Mouse (Mus musculus) MEL (cell line): ENCODE measurements around the gene Nkd2. TPM values are rescaled to one million over a fixed set of nuclear protein-coding genes. Genes with fewer than 3 reads are reported as not detected.
A peak's percentile ranks its signal among the peaks of the same experiment; 100 is the strongest.

Experiments
- DNase-seq: peaks from one replicate; pipeline ENCODE4 v3.0.0; 2011; ENCODE audit warnings: low read depth, low spot score
- H3K27ac ChIP-seq: 2 replicates; pipeline ENCODE4 v1.5.1; 2012; ENCODE audit warnings: low read depth, mild to moderate bottlenecking, control low read depth, low read length, moderate library complexity; ENCODE audit not compliant: control insufficient read depth
- H3K27me3 ChIP-seq, 2 experiments: fragments of 150-350 bp in 1 of 2; sonication (generic) in 1 of 2; 2 replicates each; pipeline ENCODE4 v1.6.1; 2012; ENCODE audit warnings: low read length in 2 of 2, mild to moderate bottlenecking in 2 of 2, improper control_type of control experiment in 1 of 2, moderate library complexity in 1 of 2; ENCODE audit not compliant: insufficient read depth in 2 of 2, control insufficient read depth in 1 of 2
- H3K36me3 ChIP-seq, 2 experiments: 2 replicates each; pipeline ENCODE4 v1.6.1; 2012 to 2014; ENCODE audit warnings: low read length in 2 of 2, improper control_type of control experiment in 1 of 2, inconsistent platforms in 1 of 2, mild to moderate bottlenecking in 1 of 2; ENCODE audit not compliant: insufficient read depth in 2 of 2, control insufficient read depth in 1 of 2
- H3K4me1 ChIP-seq, 2 experiments: fragments of 150-350 bp in 1 of 2; sonication (generic) in 1 of 2; 2 replicates each; pipeline ENCODE4 v1.6.1; 2012; ENCODE audit warnings: low read length in 2 of 2, improper control_type of control experiment in 1 of 2, mild to moderate bottlenecking in 1 of 2; ENCODE audit not compliant: insufficient read depth in 2 of 2, control insufficient read depth in 1 of 2
- H3K4me3 ChIP-seq, 2 experiments: fragments of 150-350 bp in 1 of 2; sonication (generic) in 1 of 2; 2 replicates each; pipeline ENCODE4 v1.5.1; 2012; ENCODE audit warnings: low read depth in 2 of 2, low read length in 2 of 2, mild to moderate bottlenecking in 2 of 2, moderate library complexity in 2 of 2, control low read depth in 1 of 2, improper control_type of control experiment in 1 of 2; ENCODE audit not compliant: control insufficient read depth in 1 of 2, insufficient read depth in 1 of 2
- H3K79me2 ChIP-seq: 2 replicates; pipeline ENCODE4 v1.6.1; 2012; ENCODE audit warnings: mild to moderate bottlenecking, low read length, moderate library complexity; ENCODE audit not compliant: control insufficient read depth, poor library complexity, insufficient read depth
- H3K9ac ChIP-seq: 2 replicates; pipeline ENCODE4 v1.6.1; 2012; ENCODE audit warnings: low read depth, mild to moderate bottlenecking, control low read depth, low read length, moderate library complexity; ENCODE audit not compliant: control insufficient read depth, poor library complexity, severe bottlenecking
- H3K9me3 ChIP-seq: fragments of 150-350 bp; sonication (generic); replicated peaks from 2 replicates; pipeline ENCODE4 v1.6.1; 2012; ENCODE audit warnings: mild to moderate bottlenecking, low read length, improper control_type of control experiment, moderate library complexity; ENCODE audit not compliant: insufficient read depth
- CHD1 ChIP-seq: IDR thresholded peaks from 2 replicates; pipeline ENCODE4 v1.6.1; 2012; ENCODE audit warnings: low read depth, mild to moderate bottlenecking, inconsistent platforms, low read length, improper control_type of control experiment
- CHD2 ChIP-seq: IDR thresholded peaks from 2 replicates; pipeline ENCODE4 v1.6.1; 2011; ENCODE audit warnings: low read length, improper control_type of control experiment
- CTCF ChIP-seq, 3 experiments: IDR thresholded peaks in 2 of 3; conservative IDR thresholded peaks in 1 of 3; 2 replicates each; pipeline ENCODE4 v1.5.1; 2011 to 2012; ENCODE audit warnings: low read length in 3 of 3, low read depth in 2 of 3, mild to moderate bottlenecking in 2 of 3, improper control_type of control experiment in 1 of 3, inconsistent platforms in 1 of 3, mixed read lengths in 1 of 3, moderate library complexity in 1 of 3; ENCODE audit not compliant: control insufficient read depth in 1 of 3, insufficient read depth in 1 of 3, poor library complexity in 1 of 3, severe bottlenecking in 1 of 3
- E2F4 ChIP-seq: IDR thresholded peaks from 2 replicates; pipeline ENCODE4 v1.6.1; 2011; ENCODE audit warnings: low read depth, low read length, improper control_type of control experiment, borderline replicate concordance
- EP300 ChIP-seq, 2 experiments: IDR thresholded peaks; 2 replicates each; pipeline ENCODE4 v1.6.1; 2011; ENCODE audit warnings: improper control_type of control experiment in 2 of 2, low read length in 2 of 2, low read depth in 1 of 2, mild to moderate bottlenecking in 1 of 2
- ETS1 ChIP-seq: IDR thresholded peaks from 2 replicates; pipeline ENCODE4 v1.6.1; 2012; ENCODE audit warnings: low read depth, mild to moderate bottlenecking, inconsistent platforms, low read length, improper control_type of control experiment, moderate library complexity
- GABPA ChIP-seq: IDR thresholded peaks from 2 replicates; pipeline ENCODE4 v1.6.1; 2012; ENCODE audit warnings: low read depth, mild to moderate bottlenecking, inconsistent platforms, low read length, improper control_type of control experiment, moderate library complexity
- HCFC1 ChIP-seq: IDR thresholded peaks from 2 replicates; pipeline ENCODE4 v1.6.1; 2012; ENCODE audit warnings: low read depth, mild to moderate bottlenecking, inconsistent platforms, low read length, improper control_type of control experiment, moderate library complexity
- KAT2A ChIP-seq: conservative IDR thresholded peaks from 2 replicates; pipeline ENCODE4 v1.6.1; 2012; ENCODE audit warnings: low read depth, low read length, improper control_type of control experiment, inconsistent platforms
- MAFK ChIP-seq: IDR thresholded peaks from 2 replicates; pipeline ENCODE4 v1.6.1; 2011; ENCODE audit warnings: low read depth, mild to moderate bottlenecking, low read length, improper control_type of control experiment, borderline replicate concordance
- MAZ ChIP-seq: IDR thresholded peaks from 2 replicates; pipeline ENCODE4 v1.6.1; 2012; ENCODE audit warnings: low read depth, mild to moderate bottlenecking, inconsistent platforms, low read length, improper control_type of control experiment
- MXI1 ChIP-seq: IDR thresholded peaks from 2 replicates; pipeline ENCODE4 v1.6.1; 2011; ENCODE audit warnings: mild to moderate bottlenecking, low read depth, low read length, improper control_type of control experiment
- MYC ChIP-seq: IDR thresholded peaks from 2 replicates; pipeline ENCODE4 v1.6.1; 2011; ENCODE audit warnings: low read depth, mild to moderate bottlenecking, low read length, improper control_type of control experiment, moderate library complexity
- NRF1 ChIP-seq: IDR thresholded peaks from 2 replicates; pipeline ENCODE4 v1.6.1; 2014; ENCODE audit warnings: low read depth, mild to moderate bottlenecking, inconsistent platforms, low read length, improper control_type of control experiment, moderate library complexity; ENCODE audit not compliant: poor library complexity, insufficient read depth, severe bottlenecking
- POLR2A ChIP-seq, 2 experiments: IDR thresholded peaks; 2 replicates each; pipeline ENCODE4 v1.6.1; 2011 to 2012; ENCODE audit warnings: low read length in 2 of 2, mild to moderate bottlenecking in 2 of 2, control low read depth in 1 of 2, improper control_type of control experiment in 1 of 2, low read depth in 1 of 2, moderate library complexity in 1 of 2; ENCODE audit not compliant: control insufficient read depth in 1 of 2, insufficient read depth in 1 of 2, poor library complexity in 1 of 2
- RAD21 ChIP-seq: IDR thresholded peaks from 2 replicates; pipeline ENCODE4 v1.6.1; 2011; ENCODE audit warnings: mild to moderate bottlenecking, low read depth, low read length, improper control_type of control experiment
- TAL1 ChIP-seq: IDR thresholded peaks from 2 replicates; pipeline ENCODE4 v1.6.1; 2012; ENCODE audit warnings: mild to moderate bottlenecking, inconsistent platforms, low read length, moderate library complexity, mixed read lengths
- TBP ChIP-seq: IDR thresholded peaks from 2 replicates; pipeline ENCODE4 v1.8.0; 2011; ENCODE audit warnings: low read depth, low read length, improper control_type of control experiment
- TCF12 ChIP-seq: IDR thresholded peaks from 2 replicates; pipeline ENCODE4 v1.6.1; 2014; ENCODE audit warnings: low read depth, mild to moderate bottlenecking, inconsistent platforms, low read length, improper control_type of control experiment, moderate library complexity
- USF1 ChIP-seq: IDR thresholded peaks from 2 replicates; pipeline ENCODE4 v1.6.1; 2014; ENCODE audit warnings: low read depth, mild to moderate bottlenecking, inconsistent platforms, low read length, improper control_type of control experiment, moderate library complexity
- USF2 ChIP-seq, 2 experiments: IDR thresholded peaks; 2 replicates each; pipeline ENCODE4 v1.6.1; 2011 to 2012; ENCODE audit warnings: improper control_type of control experiment in 2 of 2, low read length in 2 of 2, borderline replicate concordance in 1 of 2, inconsistent platforms in 1 of 2, low read depth in 1 of 2, mild to moderate bottlenecking in 1 of 2; ENCODE audit not compliant: insufficient read depth in 1 of 2
- ZC3H11A ChIP-seq: IDR thresholded peaks from 2 replicates; pipeline ENCODE4 v1.6.1; 2012; ENCODE audit warnings: low read depth, mild to moderate bottlenecking, inconsistent platforms, low read length, improper control_type of control experiment
- ZKSCAN1 ChIP-seq: IDR thresholded peaks from 2 replicates; pipeline ENCODE4 v1.6.1; 2012; ENCODE audit warnings: low read depth, mild to moderate bottlenecking, inconsistent platforms, low read length, improper control_type of control experiment, moderate library complexity
- polyA plus RNA-seq, 2 experiments: library from polyadenylated mRNA; stranded (reverse) in 1 of 2; unstranded in 1 of 2; fragments of >175 nt in 1 of 2; fragments of >200 nt in 1 of 2; gene quantifications; 2 replicates each; pipeline versions ENCODE4 v1.2.1 to v1.2.4; 2012; ENCODE audit warnings: low replicate concordance in 2 of 2, low read depth in 1 of 2; ENCODE audit not compliant: insufficient read length in 2 of 2, insufficient read depth in 1 of 2, missing spikeins in 1 of 2
- total RNA-seq: library from RNA; depleted of rRNA; stranded (reverse); fragments of 300-350 nt; gene quantifications from 2 replicates; pipeline ENCODE4 v1.2.3, GENCODE M21; 2012

The Nkd2 gene
- total and polyA plus RNA-seq, 3 experiments, result not detected

- H3K36me3 ChIP-seq, result no peaks in the 10 kb centered on the region
- H3K9ac ChIP-seq, result no peak overlapping the region
- no peaks in the 10 kb centered on the region for H3K9me3 ChIP-seq
- H3K27ac ChIP-seq, result no peak overlapping the region
- H3K27me3 ChIP-seq, result peaks cover 0 to 6% of the 10 kb centered on the region in 2 experiments
- H3K4me1 ChIP-seq, result no peaks in the 10 kb centered on the region
- H3K4me3 ChIP-seq, result no peak overlapping the region
- no peak for DNase-seq
- TF ChIP-seq GABPA (no peak), USF1 (peak; percentile 14; the same call in 1 of the 2 replicates), TAL1 (no peak)
- TF ChIP-seq, all 39 proteins: peak for 1
- no peaks in the 10 kb centered on the region for H3K79me2 ChIP-seq
These were observed 38.6 kb upstream of the Nkd2 start for GRCm38 (mm10) chr13:73886066-73886465.

GRCm38 (mm10) chr13:73885656-73886055, 38.2 kb upstream of the Nkd2 start:
- Histone ChIP-seq H3K4me3 (no peak overlapping the region), H3K9me3 (no peaks in the 10 kb centered on the region), H3K36me3 (no peaks in the 10 kb centered on the region), H3K27me3 (peaks cover 0 to 6% of the 10 kb centered on the region in 2 experiments; a peak in 3 of 4 replicates), H3K4me1 (no peaks in the 10 kb centered on the region), H3K9ac (no peak overlapping the region), H3K27ac (no peak overlapping the region), H3K79me2 (no peaks in the 10 kb centered on the region)
- DNase-seq, result no peak
- TF ChIP-seq TBP (no peak), MAZ (no peak), GABPA (no peak), ZKSCAN1 (no peak), RAD21 (no peak), CHD1 (no peak)

DNA sequence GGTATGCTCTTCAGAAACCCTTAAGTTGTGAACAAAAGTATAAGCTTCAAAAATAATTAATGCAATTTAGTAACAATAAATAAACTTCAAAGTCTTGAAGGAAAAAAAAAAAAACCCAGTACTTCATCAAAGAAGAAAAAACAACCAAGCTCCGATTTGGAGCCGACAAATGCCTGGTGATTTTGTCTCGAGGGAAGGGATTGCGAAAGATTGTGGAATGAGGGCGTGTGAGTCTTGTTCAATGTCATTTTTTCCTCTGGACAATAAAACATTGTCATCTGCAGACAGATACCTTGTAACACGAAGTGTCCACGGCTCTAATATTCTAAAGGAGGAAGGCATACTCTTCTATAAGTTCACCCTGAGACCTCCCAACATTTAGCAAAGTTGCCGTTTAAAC, 33.9 kb upstream of the Nkd2 start:
- Histone ChIP-seq H3K27me3 (peaks cover 0 to 3% of the 10 kb centered on the region in 2 experiments; a peak in 2 of 4 replicates), H3K4me1 (no peaks in the 10 kb centered on the region), H3K4me3 (no peak overlapping the region), H3K36me3 (no peaks in the 10 kb centered on the region), H3K9me3 (no peaks in the 10 kb centered on the region), H3K79me2 (no peaks in the 10 kb centered on the region), H3K27ac (no peak overlapping the region), H3K9ac (no peak overlapping the region)
- DNase-seq, result no peak
- TF ChIP-seq HCFC1, result no peak
- no peak for TF ChIP-seq USF2 (IDR thresholded peaks at IDR 0.05; ENCODE audit: borderline replicate concordance in 1 of 2, insufficient read depth in 1 of 2, low read depth in 1 of 2, low read length in 2 of 2)
- no peak for TF ChIP-seq MAZ
- no peak for TF ChIP-seq CTCF (IDR thresholded peaks at IDR 0.05 in 2 of 3, conservative IDR thresholded peaks at IDR 0.05 in 1 of 3; ENCODE audit: control insufficient read depth in 1 of 3, insufficient read depth in 1 of 3, low read depth in 2 of 3, low read length in 3 of 3, poor library complexity in 1 of 3, severe bottlenecking in 1 of 3)
- TF ChIP-seq E2F4, result no peak
- no peak for TF ChIP-seq GABPA
- TF ChIP-seq NRF1, result no peak
- no peak for TF ChIP-seq ETS1
- TF ChIP-seq ZC3H11A, result no peak
- no peak for TF ChIP-seq TCF12
- no peak for TF ChIP-seq TAL1
- TF ChIP-seq MAFK, result no peak
- TF ChIP-seq MXI1, result no peak
- TF ChIP-seq CHD1, result no peak
- TF ChIP-seq KAT2A, result no peak
- TF ChIP-seq CHD2, result no peak
- TF ChIP-seq EP300 (IDR thresholded peaks at IDR 0.05; ENCODE audit: low read depth in 1 of 2, low read length in 2 of 2), result no peak
- TF ChIP-seq POLR2A (IDR thresholded peaks at IDR 0.05; ENCODE audit: control insufficient read depth in 1 of 2, insufficient read depth in 1 of 2, low read depth in 1 of 2, low read length in 2 of 2, poor library complexity in 1 of 2), result no peak
- TF ChIP-seq RAD21, result no peak
- no peak for TF ChIP-seq MYC
